Mouse (Mus musculus): ENCODE measurements around the gene Rpl24. TPM values are rescaled to one million over a fixed set of nuclear protein-coding genes. Genes with fewer than 3 reads are reported as not detected.
"Not testable (repeated sequence)": the region's sequence is repeated elsewhere in the genome, so short reads cannot be mapped to it uniquely, and the experiment has no call there.

Gene Rpl24
- polyA plus RNA-seq, 1 experiment from 2014 or later, result 886 TPM

GRCm38 (mm10) chr16:55947266-55947665 lies 18.8 kb upstream of the Rpl24 start:
- 68% methylated on average over 3 of the region's 3 CpGs for WGBS

GRCm38 (mm10) chr16:55947876-55948410 lies 18.1 kb upstream of the Rpl24 start:
- not testable (repeated sequence) for ATAC-seq (replicated peaks; ENCODE audit: low FRiP score, low TSS enrichment, low read depth); H3K9me3 ChIP-seq (ENCODE audit: control insufficient read depth, low read length); H3K36me3 ChIP-seq (ENCODE audit: control insufficient read depth, insufficient read depth, low read length); H3K4me3 ChIP-seq (ENCODE audit: low read depth, low read length); H3K9ac ChIP-seq (ENCODE audit: low read length); H3K27me3 ChIP-seq (replicated peaks; ENCODE audit: control insufficient read depth, insufficient read depth, low read length); H3K4me2 ChIP-seq (ENCODE audit: low read length); DNase-seq (ENCODE audit: low spot score); H3K27ac ChIP-seq (ENCODE audit: low read depth); H3K4me1 ChIP-seq (replicated peaks; ENCODE audit: control insufficient read depth, insufficient read depth, low read length)
- 86% methylated on average over 2 of the region's 2 CpGs for WGBS

More at GRCm38 (mm10) chr16:55947266-55947665, 18.8 kb upstream of the Rpl24 start:
- Histone ChIP-seq H3K36me3 (ENCODE audit: control insufficient read depth, insufficient read depth, low read length) (no peaks in the 10 kb centered on the region), H3K4me2 (ENCODE audit: low read length) (no peak overlapping the region), H3K9me3 (ENCODE audit: control insufficient read depth, low read length) (no peaks in the 10 kb centered on the region), H3K4me1 (replicated peaks; ENCODE audit: control insufficient read depth, insufficient read depth, low read length) (no peaks in the 10 kb centered on the region), H3K27me3 (replicated peaks; ENCODE audit: control insufficient read depth, insufficient read depth, low read length) (no peaks in the 10 kb centered on the region), H3K4me3 (ENCODE audit: low read depth, low read length) (no peak overlapping the region), H3K9ac (ENCODE audit: low read length) (no peak overlapping the region), H3K27ac (ENCODE audit: low read depth) (no peak overlapping the region)
- ATAC-seq (replicated peaks; ENCODE audit: low FRiP score, low TSS enrichment, low read depth) (no peak), DNase-seq (ENCODE audit: low spot score) (no peak)

DNA sequence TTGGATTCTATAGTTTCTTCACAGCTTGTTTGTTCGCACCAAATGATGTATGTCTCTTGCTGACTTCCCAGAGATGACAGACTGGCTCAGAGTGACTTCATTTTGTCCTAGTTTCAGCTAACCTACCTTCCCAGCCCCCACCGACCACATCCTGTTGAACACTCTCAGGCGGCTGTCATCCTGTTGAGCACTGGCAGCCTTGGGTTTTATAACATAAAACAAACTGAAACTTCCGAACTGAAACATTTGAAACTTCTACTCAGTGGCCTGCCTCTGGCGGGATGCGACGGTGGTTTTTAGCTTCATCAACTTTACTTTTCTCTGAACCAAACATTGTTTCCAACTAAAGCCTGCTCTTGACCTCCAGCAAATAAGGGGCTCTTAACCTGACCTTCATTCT lies 17.1 kb upstream of the Rpl24 start:
- no peaks in the 10 kb centered on the region for H3K36me3 ChIP-seq (ENCODE audit: control insufficient read depth, insufficient read depth, low read length)
- no peak overlapping the region for H3K9ac ChIP-seq (ENCODE audit: low read length)
- no peaks in the 10 kb centered on the region for H3K9me3 ChIP-seq (ENCODE audit: control insufficient read depth, low read length)
- no peaks in the 10 kb centered on the region for H3K4me1 ChIP-seq (replicated peaks; ENCODE audit: control insufficient read depth, insufficient read depth, low read length)
- WGBS, result 49% methylated on average over 7 of the region's 7 CpGs
- H3K4me3 ChIP-seq (ENCODE audit: low read depth, low read length), result no peak overlapping the region
- H3K4me2 ChIP-seq (ENCODE audit: low read length), result no peak overlapping the region; the same call in 1 of the 2 replicates
- no peaks in the 10 kb centered on the region for H3K27me3 ChIP-seq (replicated peaks; ENCODE audit: control insufficient read depth, insufficient read depth, low read length)
- no peak for ATAC-seq (replicated peaks; ENCODE audit: low FRiP score, low TSS enrichment, low read depth)
- no peak overlapping the region for H3K27ac ChIP-seq (ENCODE audit: low read depth)
- DNase-seq (ENCODE audit: low spot score), result no peak

DNA sequence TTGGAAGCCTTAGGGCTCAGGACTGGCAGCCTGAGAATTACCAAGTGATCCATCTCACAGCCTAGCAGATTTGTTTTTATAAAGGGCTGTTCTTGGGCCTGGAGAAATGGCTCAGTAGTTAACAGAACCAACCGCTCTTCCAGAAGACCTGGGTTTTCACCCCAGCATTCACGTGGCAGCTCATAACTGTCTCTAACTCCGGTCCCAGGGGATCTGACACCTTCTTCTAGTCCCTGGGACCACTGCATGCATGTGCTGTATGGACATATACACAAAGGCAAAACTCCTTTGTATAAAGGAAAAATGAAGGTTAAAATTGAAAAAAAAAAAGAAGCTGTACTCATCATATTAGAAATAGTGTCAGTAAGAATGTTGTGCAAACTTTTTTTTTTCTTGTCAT lies 15.6 kb upstream of the Rpl24 start:
- no peaks in the 10 kb centered on the region for H3K4me1 ChIP-seq (replicated peaks; ENCODE audit: control insufficient read depth, insufficient read depth, low read length)
- DNase-seq (ENCODE audit: low spot score), result no peak
- WGBS, result 72% methylated on average over 3 of the region's 3 CpGs

GRCm38 (mm10) chr16:55950946-55951678 lies 15.0 kb upstream of the Rpl24 start:
- H3K27me3 ChIP-seq (replicated peaks; ENCODE audit: control insufficient read depth, insufficient read depth, low read length), result no peaks in the 10 kb centered on the region
- H3K9me3 ChIP-seq (ENCODE audit: control insufficient read depth, low read length), result no peaks in the 10 kb centered on the region
- no peak overlapping the region for H3K9ac ChIP-seq (ENCODE audit: low read length)
- no peaks in the 10 kb centered on the region for H3K36me3 ChIP-seq (ENCODE audit: control insufficient read depth, insufficient read depth, low read length)
- H3K4me1 ChIP-seq (replicated peaks; ENCODE audit: control insufficient read depth, insufficient read depth, low read length), result no peaks in the 10 kb centered on the region
- no peak for ATAC-seq (replicated peaks; ENCODE audit: low FRiP score, low TSS enrichment, low read depth)
- DNase-seq (ENCODE audit: low spot score), result peak; percentile 89
- H3K4me3 ChIP-seq (ENCODE audit: low read depth, low read length), result no peak overlapping the region; the same call in 1 of the 2 replicates
- WGBS, result 39% methylated on average over 19 of the region's 19 CpGs
- no peak overlapping the region for H3K27ac ChIP-seq (ENCODE audit: low read depth)
- peak overlapping the region; percentile 29; the same call in 1 of the 2 replicates for H3K4me2 ChIP-seq (ENCODE audit: low read length)

More for the DNA sequence above, 15.6 kb upstream of the Rpl24 start:
- no peak overlapping the region for H3K4me2 ChIP-seq (ENCODE audit: low read length)
- no peak overlapping the region for H3K9ac ChIP-seq (ENCODE audit: low read length)
- ATAC-seq (replicated peaks; ENCODE audit: low FRiP score, low TSS enrichment, low read depth), result no peak
- H3K36me3 ChIP-seq (ENCODE audit: control insufficient read depth, insufficient read depth, low read length), result no peaks in the 10 kb centered on the region
- no peak overlapping the region for H3K27ac ChIP-seq (ENCODE audit: low read depth)
- no peaks in the 10 kb centered on the region for H3K9me3 ChIP-seq (ENCODE audit: control insufficient read depth, low read length)
- H3K27me3 ChIP-seq (replicated peaks; ENCODE audit: control insufficient read depth, insufficient read depth, low read length), result no peaks in the 10 kb centered on the region
- H3K4me3 ChIP-seq (ENCODE audit: low read depth, low read length), result no peak overlapping the region

- Histone ChIP-seq H3K4me2 (ENCODE audit: low read length) (no peak overlapping the region), H3K27ac (ENCODE audit: low read depth) (no peak overlapping the region), H3K9me3 (ENCODE audit: control insufficient read depth, low read length) (no peaks in the 10 kb centered on the region), H3K9ac (ENCODE audit: low read length) (no peak overlapping the region), H3K4me3 (ENCODE audit: low read depth, low read length) (no peak overlapping the region), H3K27me3 (replicated peaks; ENCODE audit: control insufficient read depth, insufficient read depth, low read length) (no peaks in the 10 kb centered on the region), H3K36me3 (ENCODE audit: control insufficient read depth, insufficient read depth, low read length) (no peaks in the 10 kb centered on the region), H3K4me1 (replicated peaks; ENCODE audit: control insufficient read depth, insufficient read depth, low read length) (no peaks in the 10 kb centered on the region)
- ATAC-seq (replicated peaks; ENCODE audit: low FRiP score, low TSS enrichment, low read depth), result no peak
- DNase-seq (ENCODE audit: low spot score), result no peak
- 79% methylated on average over 7 of the region's 7 CpGs for WGBS
These were observed 14.3 kb upstream of the Rpl24 start for GRCm38 (mm10) chr16:55951679-55952327.

- Histone ChIP-seq H3K27me3 (replicated peaks; ENCODE audit: control insufficient read depth, insufficient read depth, low read length) (no peaks in the 10 kb centered on the region), H3K4me3 (ENCODE audit: low read depth, low read length) (no peak overlapping the region), H3K4me1 (replicated peaks; ENCODE audit: control insufficient read depth, insufficient read depth, low read length) (no peaks in the 10 kb centered on the region), H3K4me2 (ENCODE audit: low read length) (no peak overlapping the region), H3K36me3 (ENCODE audit: control insufficient read depth, insufficient read depth, low read length) (no peaks in the 10 kb centered on the region), H3K27ac (ENCODE audit: low read depth) (no peak overlapping the region), H3K9ac (ENCODE audit: low read length) (no peak overlapping the region), H3K9me3 (ENCODE audit: control insufficient read depth, low read length) (no peaks in the 10 kb centered on the region)
- DNase-seq (ENCODE audit: low spot score) (no peak), ATAC-seq (replicated peaks; ENCODE audit: low FRiP score, low TSS enrichment, low read depth) (no peak)
These were observed 13.3 kb upstream of the Rpl24 start for GRCm38 (mm10) chr16:55952771-55953170.

DNA sequence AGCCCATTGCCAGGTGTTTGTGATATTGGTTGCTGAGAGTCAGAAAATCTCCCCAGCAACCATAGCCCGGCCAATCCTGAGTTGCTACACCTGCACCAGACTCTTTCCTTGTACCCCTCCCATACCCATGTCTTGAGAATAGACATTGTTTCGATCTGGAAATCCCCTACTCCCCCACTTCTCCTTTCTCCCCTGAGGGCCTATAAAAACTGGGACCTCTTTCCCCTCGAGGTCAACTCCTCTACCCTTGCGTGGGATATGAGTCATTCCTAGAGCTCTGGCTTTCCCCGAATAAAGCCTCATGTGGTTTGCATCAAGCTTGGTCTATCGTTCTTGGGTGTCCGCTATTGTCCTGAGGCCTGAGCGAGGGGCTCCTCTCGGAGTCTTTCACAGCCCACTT lies 11.9 kb upstream of the Rpl24 start:
- 93% methylated on average over 9 of the region's 9 CpGs for WGBS
- not testable (repeated sequence) for ATAC-seq (replicated peaks; ENCODE audit: low FRiP score, low TSS enrichment, low read depth); H3K9ac ChIP-seq (ENCODE audit: low read length); H3K4me3 ChIP-seq (ENCODE audit: low read depth, low read length); DNase-seq (ENCODE audit: low spot score); H3K9me3 ChIP-seq (ENCODE audit: control insufficient read depth, low read length); H3K27me3 ChIP-seq (replicated peaks; ENCODE audit: control insufficient read depth, insufficient read depth, low read length); H3K4me2 ChIP-seq (ENCODE audit: low read length); H3K36me3 ChIP-seq (ENCODE audit: control insufficient read depth, insufficient read depth, low read length); H3K4me1 ChIP-seq (replicated peaks; ENCODE audit: control insufficient read depth, insufficient read depth, low read length); H3K27ac ChIP-seq (ENCODE audit: low read depth)

All from intestine, embryonic 14.5 days (tissue).